In genomic region chr11:60004716-60005115, GRCm38 (mm10) we compare ENCODE assay signal across 11 mouse cellular contexts. TPM values are rescaled to one million over a fixed set of nuclear protein-coding genes. Genes with fewer than 3 reads are reported as not detected.
"Had no signal": no experiment of that assay in that cellular context is flagged by ENCODE, and none has a peak within 500 bp of the region (broad histone marks: within the 10 kb centered on the region; RNA-seq: fewer than 3 reads in every experiment).

No protein-coding gene starts in this region.

- DNase-seq: kidney, adult 8-10 months; kidney, postnatal 25 days; liver, embryonic 13.5 days; liver, postnatal 0 days; lung, postnatal 14 days; thymus, adult 18-20 months; thymus, postnatal 14 days had no signal

- ATAC-seq: intestine, embryonic 16.5 days; liver, postnatal 0 days; midbrain, embryonic 15.5 days had no signal

RNA-seq across cellular contexts. Expression of gene Pemt, which starts 41.6 kb away (rescaled TPM):
- total RNA-seq: monocyte, adult 5-6 weeks; neutrophil, adult 5-6 weeks had no signal
